In genomic region chr9:48857944-48858343, GRCm38 (mm10) we compare ENCODE assay signal across 13 mouse cellular contexts. TPM values are rescaled to one million over a fixed set of nuclear protein-coding genes. Genes with fewer than 3 reads are reported as not detected.
DNase-seq lines count a peak whose midpoint lies in the region.
"Had no signal": no experiment of that assay in that cellular context is flagged by ENCODE, and none has a peak within 500 bp of the region (broad histone marks: within the 10 kb centered on the region; RNA-seq: fewer than 3 reads in every experiment).

No protein-coding gene starts in this region.

- DNase-seq in adrenal gland, postnatal 10 days: peak; percentile 68
- DNase-seq in adrenal gland, adult 18-20 months (ENCODE audit: low spot score in 2 of 2): no peak
- DNase-seq in heart, adult 18-20 months: peak; percentile 29 to 30
- no peak for DNase-seq in heart, postnatal 25 days (ENCODE audit: low spot score)
- DNase-seq in 3T3-L1 (ENCODE audit: low read depth, low spot score) (peak; percentile 3), adipocyte (ENCODE audit: low spot score) (peak; percentile 45)
- DNase-seq in cerebellum, adult 11-12 months: no peak
- no peak for DNase-seq in frontal cortex, postnatal 14 days (ENCODE audit: low spot score in 2 of 2)
- DNase-seq: cerebellum, adult 8-10 months; cerebellum, postnatal 14 days; gastrocnemius, postnatal 14 days; kidney, adult 8-10 months had no signal

- intact Hi-C loops in heart, postnatal 25 days (cut with DNase I): no loop called here

RNA-seq across cellular contexts. Expression of gene Zbtb16, which starts 21.9 kb away (rescaled TPM):
- 10 to 100 TPM; 28.0 to 83.4 TPM for total RNA-seq in adrenal gland, postnatal 10 days (2021)
- total RNA-seq in adrenal gland, adult 18-20 months (2021): 10 to 100 TPM; 77.6 to 92.0 TPM
- total RNA-seq in heart, adult 18-20 months (2021): 100 to 1,000 TPM; 122 to 213 TPM
- 100 to 1,000 TPM; 132 to 167 TPM for total RNA-seq in heart, postnatal 25 days (2021)

RNA-seq across cellular contexts. Expression of gene Htr3a, which starts 53.0 kb away (rescaled TPM):
- 1 to 10 TPM; 3.7 to 5.8 TPM for total RNA-seq in adrenal gland, postnatal 10 days (2021)
- 1 to 10 TPM; 4.4 to 7.1 TPM for total RNA-seq in adrenal gland, adult 18-20 months (2021)
- total RNA-seq in heart, adult 18-20 months (2021): under 1 TPM in 1 of 2 experiments, not detected in 1; 0.17 TPM
- total RNA-seq in heart, postnatal 25 days (2021): not detected
- total RNA-seq: gastrocnemius, postnatal 14 days; heart, postnatal 36 days had no signal

Comparison
In these comparisons a context has a peak if more than half of its experiments do, and no peak if none do; other contexts are left out.
1. DNase-seq: peak in adrenal gland, postnatal 10 days (single experiment), heart, adult 18-20 months (2 of 2), 3T3-L1 (single experiment) and adipocyte (single experiment); none in adrenal gland, adult 18-20 months (0 of 2), heart, postnatal 25 days (single experiment), cerebellum, adult 11-12 months (single experiment) and frontal cortex, postnatal 14 days (0 of 2).
2. RNA of gene Htr3a, which starts 53.0 kb away (total RNA-seq): 4.4 to 7.1 TPM in adrenal gland, adult 18-20 months and 3.7 to 5.8 TPM in adrenal gland, postnatal 10 days; 0.17 TPM in heart, adult 18-20 months and not detected in heart, postnatal 25 days; every median in the first group is over 4 times any median in the second.